Mouse (Mus musculus): Measurements from ENCODE around the gene Lepr.

Lepr gene

DNA sequence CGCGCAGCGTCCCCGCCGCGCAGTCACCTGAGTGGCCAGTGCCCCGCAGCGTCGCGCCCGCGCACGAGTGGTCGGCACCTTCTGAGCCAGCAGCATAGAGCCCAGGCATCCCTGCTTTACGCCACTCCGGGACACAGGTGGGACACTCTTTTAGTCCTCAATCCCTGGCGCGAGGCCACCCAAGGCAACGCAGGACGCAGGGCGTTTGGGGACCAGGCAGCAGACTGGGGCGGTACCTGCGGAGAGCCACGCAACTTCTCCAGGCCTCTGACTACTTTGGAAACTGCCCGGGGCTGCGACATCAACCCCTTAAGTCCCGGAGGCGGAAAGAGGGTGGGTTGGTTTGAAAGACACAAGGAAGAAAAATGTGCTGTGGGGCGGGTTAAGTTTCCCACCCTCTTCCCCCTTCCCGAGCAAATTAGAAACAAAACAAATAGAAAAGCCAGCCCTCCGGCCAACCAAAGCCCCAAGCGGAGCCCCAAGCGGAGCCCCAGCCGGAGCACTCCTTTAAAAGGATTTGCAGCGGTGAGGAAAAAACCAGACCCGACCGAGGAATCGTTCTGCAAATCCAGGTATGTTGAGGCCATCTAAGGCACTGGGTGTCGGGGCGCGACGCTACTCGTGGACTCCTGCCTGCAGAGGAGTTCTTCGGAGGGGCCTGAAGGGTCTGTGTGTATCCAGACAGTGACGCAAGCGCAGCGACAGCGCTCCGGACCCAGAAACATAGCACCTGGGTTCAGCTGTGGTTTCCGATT, at the start of gene Lepr:
Gene Lepr, plus strand, starts transcription at position 38 of the 755 bp plus-strand sequence.
- DNase-seq (ENCODE audit: extremely low read depth, insufficient read length, low spot score), result no peak

GRCm38 (mm10) chr4:101669161-101669560, 48.0 kb upstream of the Lepr start:
- DNase-seq (ENCODE audit: extremely low read depth, insufficient read length, low spot score), result no peak

- peak; percentile 14 for DNase-seq (ENCODE audit: extremely low read depth, insufficient read length, low spot score)
These were observed 47.4 kb upstream of the Lepr start for GRCm38 (mm10) chr4:101669811-101670210.

- no peak for DNase-seq (ENCODE audit: extremely low read depth, insufficient read length, low spot score)
These were observed 42.4 kb upstream of the Lepr start for GRCm38 (mm10) chr4:101674790-101675189.

DNA sequence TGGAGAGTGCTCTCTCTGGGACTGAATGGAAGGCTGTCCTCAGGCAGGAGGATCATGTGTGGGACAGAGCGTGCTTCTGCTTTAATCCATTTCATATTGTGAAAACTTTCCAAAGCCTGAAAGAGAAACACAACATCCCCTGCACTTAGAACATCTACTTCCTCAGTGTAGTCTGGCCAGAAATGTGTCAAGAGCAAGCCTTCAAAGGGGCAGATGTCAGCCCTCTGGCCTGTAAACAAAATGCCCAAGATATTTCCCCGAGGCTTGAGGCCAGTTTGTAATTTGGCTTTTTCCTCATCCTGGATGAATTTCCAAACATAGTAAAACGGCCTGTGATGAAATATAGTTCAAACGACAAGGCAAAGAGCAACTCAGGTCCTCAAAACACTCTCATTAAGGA, 41.5 kb upstream of the Lepr start:
- DNase-seq (ENCODE audit: extremely low read depth, insufficient read length, low spot score), result no peak

DNA sequence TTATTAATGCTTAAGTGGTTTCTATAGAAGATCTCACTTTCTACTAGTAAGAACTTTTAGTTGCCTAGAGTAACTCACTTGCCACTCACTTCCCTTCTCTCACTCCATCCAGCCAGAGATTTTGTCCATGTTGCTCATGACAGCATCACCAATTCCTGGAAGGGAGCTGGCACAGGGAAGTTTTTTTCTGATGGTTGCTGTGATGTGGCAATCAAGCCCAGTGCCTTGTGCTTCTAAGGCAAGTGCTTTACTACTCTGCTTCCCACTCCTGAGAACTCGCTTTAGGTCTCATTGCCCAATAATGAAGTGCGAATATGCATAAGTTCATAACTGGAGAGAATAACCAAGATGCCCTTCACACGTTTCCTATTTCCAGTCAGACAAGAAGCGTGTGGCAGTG, 34.6 kb upstream of the Lepr start:
- no peak for DNase-seq (ENCODE audit: extremely low read depth, insufficient read length, low spot score)

GRCm38 (mm10) chr4:101683086-101683485, 34.1 kb upstream of the Lepr start:
- DNase-seq (ENCODE audit: extremely low read depth, insufficient read length, low spot score), result no peak

GRCm38 (mm10) chr4:101684821-101685220, 32.4 kb upstream of the Lepr start:
- no peak for DNase-seq (ENCODE audit: extremely low read depth, insufficient read length, low spot score)

- DNase-seq (ENCODE audit: extremely low read depth, insufficient read length, low spot score), result no peak
These were observed 30.9 kb upstream of the Lepr start for GRCm38 (mm10) chr4:101686227-101686810.

DNA sequence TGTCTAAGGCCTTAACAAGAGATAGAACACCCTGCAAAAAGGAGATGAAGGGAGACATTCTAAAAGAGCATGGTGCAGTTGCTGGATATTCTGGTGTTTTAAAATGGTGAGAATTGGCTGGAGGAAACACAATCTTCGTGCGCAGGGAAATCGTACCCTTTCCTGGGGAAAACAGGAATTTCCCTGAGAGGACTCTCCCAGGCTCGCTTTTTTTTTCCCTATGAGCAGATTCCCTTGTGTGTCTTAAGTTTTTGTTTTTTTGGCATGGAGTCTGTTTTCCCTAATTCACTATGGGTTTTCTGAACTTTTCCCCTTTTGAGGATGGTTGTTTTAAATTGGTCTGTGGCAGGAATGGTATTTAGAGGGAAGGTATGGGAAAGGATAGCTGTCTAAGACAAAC, 28.0 kb upstream of the Lepr start:
- DNase-seq (ENCODE audit: extremely low read depth, insufficient read length, low spot score), result no peak

GRCm38 (mm10) chr4:101689645-101690044, 27.6 kb upstream of the Lepr start:
- DNase-seq (ENCODE audit: extremely low read depth, insufficient read length, low spot score), result no peak

DNA sequence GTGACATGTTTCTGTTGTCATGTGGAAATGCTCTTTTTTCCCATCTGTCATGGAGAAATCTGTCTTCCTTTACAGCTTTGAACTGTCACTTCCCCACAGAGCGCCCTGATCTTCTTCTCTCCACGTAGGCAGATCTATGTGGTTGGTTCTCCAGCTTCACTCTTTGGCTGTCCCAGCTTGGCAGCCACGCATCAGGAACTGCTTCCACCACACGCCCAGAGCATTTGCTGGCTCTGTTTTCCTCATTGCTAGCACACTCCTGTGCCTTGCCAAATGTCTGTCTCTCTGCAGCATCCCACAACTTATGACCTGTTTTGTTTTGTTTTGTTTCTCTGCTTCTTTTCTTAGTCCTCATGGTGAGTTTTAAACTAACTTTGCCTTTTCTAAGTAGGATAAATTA, 24.3 kb upstream of the Lepr start:
- DNase-seq (ENCODE audit: extremely low read depth, insufficient read length, low spot score), result no peak

DNA sequence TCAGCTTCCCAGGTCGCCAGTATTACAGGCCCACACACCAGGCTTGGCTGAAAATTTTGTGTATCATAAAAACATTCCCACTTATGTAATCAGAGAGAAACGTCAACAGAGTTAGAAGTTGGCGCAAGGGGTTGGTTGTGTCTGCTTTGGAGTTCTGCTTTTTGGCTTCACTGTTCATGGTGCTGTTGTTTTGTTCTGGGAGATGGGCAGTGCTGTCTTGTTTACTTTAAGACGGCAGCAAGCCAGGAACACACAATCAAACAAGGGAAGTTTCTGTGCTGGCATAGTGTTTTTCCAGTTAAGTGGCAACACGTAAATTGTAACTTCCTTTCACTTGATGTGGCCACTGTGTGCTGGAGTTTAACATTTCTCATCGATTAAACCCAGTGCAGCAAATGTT, 22.7 kb upstream of the Lepr start:
- no peak for DNase-seq (ENCODE audit: extremely low read depth, insufficient read length, low spot score)

DNA sequence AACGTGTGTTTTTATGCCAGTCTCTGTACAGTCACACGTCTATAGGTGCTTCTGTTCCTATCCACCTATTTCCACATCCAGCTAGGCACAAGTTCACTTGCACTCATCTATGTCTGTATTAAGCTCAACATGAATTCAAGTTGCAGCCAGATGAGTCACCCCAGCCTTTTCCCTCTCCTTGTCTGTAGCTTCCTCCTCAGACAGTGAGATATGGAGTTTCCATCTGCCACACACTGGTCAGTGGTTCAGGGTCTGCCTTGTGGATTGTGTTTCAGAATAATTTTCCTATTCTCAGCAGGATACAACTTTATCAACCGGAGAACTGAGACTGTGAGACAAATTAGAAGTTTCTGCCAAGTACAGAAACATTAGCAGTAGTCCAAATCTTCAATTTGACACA, 20.0 kb upstream of the Lepr start:
- DNase-seq (ENCODE audit: extremely low read depth, insufficient read length, low spot score), result no peak

- no peak for DNase-seq (ENCODE audit: extremely low read depth, insufficient read length, low spot score)
These were observed 17.8 kb upstream of the Lepr start for GRCm38 (mm10) chr4:101699423-101699822.

DNA sequence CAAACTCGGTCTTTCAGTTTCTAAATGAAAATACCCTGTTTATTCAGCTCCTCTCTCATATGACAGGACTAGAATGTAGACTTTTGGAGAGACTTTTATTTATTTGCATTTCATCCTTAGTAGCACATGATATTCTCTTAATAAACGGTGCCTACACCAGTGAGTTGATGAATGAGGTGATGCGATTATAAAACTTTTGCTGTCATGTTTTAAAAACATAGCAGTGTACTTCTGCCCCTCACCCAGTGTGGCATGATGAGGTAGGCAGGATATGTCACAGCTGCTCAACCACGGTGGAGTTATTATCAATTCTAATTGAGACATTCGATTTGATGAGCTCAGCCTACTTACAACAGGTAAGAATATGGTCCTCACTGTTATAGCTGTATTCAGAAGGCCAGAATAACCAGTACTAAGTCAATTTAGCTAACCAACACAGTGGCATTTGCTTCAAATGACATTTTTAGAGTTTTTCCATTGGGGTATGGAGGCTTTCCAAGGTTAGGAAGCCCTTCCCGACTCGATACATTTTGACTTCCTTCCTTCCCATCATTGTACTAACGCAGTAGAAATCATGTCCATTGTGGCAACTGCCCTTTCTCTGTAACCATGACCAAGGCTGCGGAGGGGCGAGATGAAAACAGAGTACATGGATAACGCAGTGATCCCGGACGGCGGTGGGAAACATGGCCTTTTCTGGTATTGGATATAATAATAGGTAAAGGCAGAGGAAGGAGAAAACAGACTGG, 16.1 kb upstream of the Lepr start:
- DNase-seq (ENCODE audit: extremely low read depth, insufficient read length, low spot score), result no peak

- no peak for DNase-seq (ENCODE audit: extremely low read depth, insufficient read length, low spot score)
These were observed 11.9 kb upstream of the Lepr start for GRCm38 (mm10) chr4:101705325-101705724.

GRCm38 (mm10) chr4:101707234-101707633, 10.0 kb upstream of the Lepr start:
- DNase-seq (ENCODE audit: extremely low read depth, insufficient read length, low spot score), result no peak

- no peak for DNase-seq (ENCODE audit: extremely low read depth, insufficient read length, low spot score)
These were observed 9.3 kb upstream of the Lepr start for GRCm38 (mm10) chr4:101707953-101708352.

- DNase-seq (ENCODE audit: extremely low read depth, insufficient read length, low spot score), result no peak
These were observed 6.8 kb upstream of the Lepr start for GRCm38 (mm10) chr4:101710361-101710760.

DNA sequence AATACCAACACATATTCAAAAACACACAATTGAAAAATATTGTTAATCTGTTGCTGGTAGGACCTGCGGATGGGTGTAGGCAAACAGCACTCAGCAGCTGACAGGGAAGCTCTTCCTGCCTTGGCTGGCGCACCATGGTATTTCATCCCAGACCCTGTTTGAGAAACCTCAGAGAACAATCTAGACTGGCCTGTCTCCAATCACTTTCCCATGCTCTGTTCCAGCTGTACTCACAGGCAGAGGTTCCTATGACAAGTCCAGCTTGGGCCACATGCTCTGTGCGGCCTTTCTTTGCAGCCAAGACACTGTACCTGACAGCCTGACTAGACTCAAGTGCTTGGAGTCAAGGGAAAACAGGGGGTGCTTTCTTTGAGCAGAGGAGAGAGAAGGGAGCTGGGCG, 6.1 kb upstream of the Lepr start:
- DNase-seq (ENCODE audit: extremely low read depth, insufficient read length, low spot score), result no peak

DNA sequence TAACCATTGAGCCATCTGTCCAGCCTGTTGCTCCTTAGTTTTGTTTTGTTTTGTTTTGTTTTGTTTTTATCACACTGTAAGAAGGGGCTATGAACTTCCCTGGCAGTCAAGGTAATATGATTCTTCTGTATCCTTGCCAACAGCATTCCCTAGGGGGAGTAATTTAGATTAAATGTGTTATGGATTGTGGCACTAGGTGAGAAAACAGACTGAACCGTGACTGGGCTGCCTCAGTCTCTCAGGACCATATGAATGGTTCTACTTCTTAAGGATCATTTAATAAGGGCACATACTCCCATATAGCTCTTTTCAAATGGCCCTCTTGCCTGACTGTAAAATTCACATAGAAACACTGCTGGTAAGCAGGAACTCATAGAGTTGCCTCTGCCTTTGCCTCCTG, 4.6 kb upstream of the Lepr start:
- no peak for DNase-seq (ENCODE audit: extremely low read depth, insufficient read length, low spot score)
